Mouse (Mus musculus): ENCODE measurements around the gene Mrpl19. TPM values are rescaled to one million over a fixed set of nuclear protein-coding genes. Genes with fewer than 3 reads are reported as not detected.

The Mrpl19 gene
- total RNA-seq (2022), result 10 to 100 TPM; 32.4 to 41.1 (median 34.5) TPM

DNA sequence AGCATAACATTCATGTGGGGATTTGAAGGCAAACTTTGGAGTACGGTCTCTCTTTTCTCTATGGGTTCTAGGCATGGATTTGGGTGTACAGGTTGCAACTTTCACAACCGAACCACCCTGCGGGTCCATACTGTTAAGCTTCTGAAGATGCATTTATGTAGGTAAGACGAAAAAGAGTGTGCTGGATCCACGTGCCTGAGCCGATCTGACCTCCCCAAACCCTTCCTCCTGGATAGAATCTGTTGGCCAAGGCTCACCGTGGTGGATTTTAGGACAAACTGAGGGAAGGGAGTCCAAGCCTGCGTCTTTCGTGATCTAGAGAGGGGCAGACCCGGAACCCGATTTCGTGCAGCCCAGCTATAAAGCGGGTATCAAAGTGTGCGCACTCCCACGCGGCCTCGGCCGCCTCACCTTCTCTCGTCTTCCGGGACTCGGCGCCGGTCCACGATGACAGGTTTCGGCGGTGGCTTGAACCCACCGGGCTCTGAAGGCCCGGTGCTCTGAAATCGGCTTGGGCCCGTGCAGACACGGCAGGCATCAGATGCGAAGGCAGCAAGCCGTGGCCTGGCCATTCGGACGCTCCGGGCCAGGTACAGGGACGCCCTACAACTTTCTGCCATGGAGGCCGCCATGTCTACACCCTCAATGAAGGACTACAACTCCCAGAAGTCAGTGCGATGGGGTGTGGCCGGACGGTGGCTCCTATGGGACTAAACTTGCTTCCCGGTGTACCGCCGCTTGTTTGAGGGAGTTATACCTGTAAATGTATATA, at the start of gene Mrpl19:
Gene Mrpl19, minus strand, starts transcription at position 663 of the 772 bp plus-strand sequence.
- DNase-seq (ENCODE audit: low spot score in 2 of 2), result peak; percentile 89

DNA sequence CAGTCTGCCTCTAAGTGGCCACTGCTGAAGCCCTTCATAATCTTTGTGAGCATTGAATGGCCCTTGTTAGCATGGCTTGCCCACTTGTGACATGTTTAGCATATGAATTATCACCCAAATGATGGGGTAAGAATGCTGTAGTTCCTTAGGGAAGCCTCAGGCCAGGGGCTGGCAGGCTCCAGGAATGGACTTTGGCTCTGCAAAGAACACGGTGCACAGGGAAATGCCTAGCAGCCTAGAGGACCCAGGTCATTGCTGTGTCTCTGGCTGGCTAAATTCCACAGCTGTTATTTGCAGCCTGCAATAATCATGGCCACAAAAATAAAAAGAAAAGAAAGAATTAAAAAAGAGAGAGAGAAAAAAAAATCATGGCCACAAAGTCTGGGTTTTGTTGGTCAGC, 46.6 kb upstream of the Mrpl19 start:
- DNase-seq (ENCODE audit: low spot score in 2 of 2), result no peak

DNA sequence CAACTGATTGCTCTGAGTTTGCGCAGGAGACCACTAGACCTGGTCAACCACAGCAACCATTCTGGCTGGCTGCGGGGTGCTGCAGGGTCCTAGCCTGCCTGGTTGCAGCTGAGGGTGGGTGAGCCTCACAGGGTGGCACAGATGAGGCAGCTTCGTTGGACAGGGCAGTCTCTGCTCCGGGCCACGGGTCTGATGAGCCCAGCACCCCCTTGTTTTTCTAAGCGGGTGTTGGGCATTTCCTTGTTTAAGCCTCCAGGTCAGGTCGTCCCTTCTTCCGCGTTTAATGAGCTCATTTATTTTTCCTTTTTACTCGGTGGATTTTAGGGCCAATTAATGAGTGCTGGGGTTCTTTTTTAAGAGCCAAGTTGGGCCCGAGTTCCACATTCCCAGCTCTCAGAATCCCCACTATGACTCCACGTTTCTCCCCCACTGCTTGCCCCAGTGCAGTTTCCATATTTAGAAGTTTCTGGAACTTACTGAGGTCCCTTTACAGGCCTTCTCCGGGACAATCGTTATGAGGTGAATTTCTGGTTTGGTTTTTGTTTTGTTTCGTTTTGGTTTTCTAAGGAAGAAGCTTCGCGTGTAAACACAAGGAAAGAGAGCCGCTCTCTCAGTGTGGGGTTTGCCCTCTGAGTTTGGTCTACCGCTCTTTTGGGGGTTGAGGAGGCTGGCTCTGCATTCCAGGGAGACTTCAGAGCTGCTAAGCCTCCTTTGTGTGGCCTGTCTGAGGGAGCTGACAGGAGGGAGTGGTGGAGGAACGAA, 24.5 kb upstream of the Mrpl19 start:
- DNase-seq (ENCODE audit: low spot score in 2 of 2), result peak in 1 of 2 experiments; percentile 35

DNA sequence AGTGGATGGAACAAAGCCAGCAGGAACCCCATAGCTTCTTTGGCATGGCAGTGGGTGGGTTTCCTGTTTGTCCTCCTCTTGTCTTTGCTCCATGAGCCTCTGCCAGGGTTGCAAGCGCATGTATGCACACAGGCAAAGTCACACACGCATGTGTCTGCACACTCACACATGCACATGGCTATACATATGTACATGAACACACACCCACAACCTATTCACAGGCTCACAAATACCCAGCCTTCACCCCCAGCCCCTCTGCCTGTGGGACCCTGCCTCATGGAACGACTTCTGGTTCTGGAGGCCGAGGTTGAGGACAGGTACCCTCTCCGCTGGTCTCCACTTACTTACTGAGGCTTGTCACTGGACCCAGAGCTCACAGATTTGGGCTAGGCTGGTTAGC, 22.6 kb upstream of the Mrpl19 start:
- DNase-seq (ENCODE audit: low spot score in 2 of 2), result no peak

DNA sequence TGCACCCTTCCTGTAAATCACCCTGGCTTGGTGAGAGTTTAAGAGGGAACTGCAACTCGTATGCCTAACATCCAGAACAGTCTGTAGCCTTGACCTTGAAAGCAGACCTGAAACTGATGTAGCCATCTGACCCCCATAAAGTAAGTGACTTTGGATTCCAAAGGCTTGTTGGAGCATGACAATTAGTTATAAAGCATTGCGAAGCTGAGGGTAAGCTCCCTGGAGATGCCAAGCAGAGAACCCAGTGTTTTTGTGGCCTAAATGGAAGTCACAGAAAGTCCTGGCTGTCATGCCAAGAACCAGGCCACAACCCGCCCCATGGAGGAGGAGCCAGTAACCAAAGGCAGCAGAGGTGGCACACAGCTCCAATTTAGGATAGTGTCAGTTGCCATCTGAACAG, 21.8 kb upstream of the Mrpl19 start:
- peak in 1 of 2 experiments; percentile 68 for DNase-seq (ENCODE audit: low spot score in 2 of 2)

DNA sequence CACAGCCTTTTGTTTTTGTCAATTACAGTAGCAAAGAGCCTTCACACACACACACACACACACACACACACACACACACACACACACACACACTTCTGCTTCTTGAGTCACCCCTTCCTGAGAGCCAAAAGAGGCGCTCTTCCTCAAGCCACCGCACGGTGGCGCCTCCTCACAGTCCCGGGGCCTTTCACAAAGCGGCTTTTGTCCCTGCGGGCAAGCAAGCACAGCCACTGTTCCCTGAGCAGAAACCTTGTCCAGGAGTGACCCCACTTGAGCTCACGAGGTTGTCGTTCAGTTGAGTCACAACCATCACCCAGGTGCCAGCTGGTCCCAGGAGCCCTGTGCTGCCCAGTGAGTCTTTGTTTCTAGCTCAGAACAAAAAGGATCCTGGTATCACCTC, 21.3 kb upstream of the Mrpl19 start:
- peak; percentile 67 to 69 for DNase-seq (ENCODE audit: low spot score in 2 of 2)

DNA sequence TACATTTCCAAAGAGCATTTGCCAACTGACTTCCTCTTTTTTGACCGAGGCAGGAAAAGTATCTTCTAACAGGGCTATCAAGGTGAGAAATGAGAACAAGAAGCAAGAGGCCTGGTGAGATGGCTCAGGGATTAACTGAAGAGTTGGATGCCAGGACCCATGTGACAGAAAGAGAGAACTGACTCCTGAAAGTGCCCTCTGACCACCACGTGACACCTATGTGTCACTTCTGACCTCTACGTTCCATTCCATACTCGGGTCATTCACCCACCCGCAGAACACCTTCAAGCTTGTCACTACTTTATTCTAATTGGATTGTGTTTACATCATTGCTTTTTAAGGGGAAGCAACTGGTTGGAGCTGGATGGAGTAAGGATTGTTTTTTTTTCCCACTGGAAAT, 20.8 kb upstream of the Mrpl19 start:
- no peak for DNase-seq (ENCODE audit: low spot score in 2 of 2)

DNA sequence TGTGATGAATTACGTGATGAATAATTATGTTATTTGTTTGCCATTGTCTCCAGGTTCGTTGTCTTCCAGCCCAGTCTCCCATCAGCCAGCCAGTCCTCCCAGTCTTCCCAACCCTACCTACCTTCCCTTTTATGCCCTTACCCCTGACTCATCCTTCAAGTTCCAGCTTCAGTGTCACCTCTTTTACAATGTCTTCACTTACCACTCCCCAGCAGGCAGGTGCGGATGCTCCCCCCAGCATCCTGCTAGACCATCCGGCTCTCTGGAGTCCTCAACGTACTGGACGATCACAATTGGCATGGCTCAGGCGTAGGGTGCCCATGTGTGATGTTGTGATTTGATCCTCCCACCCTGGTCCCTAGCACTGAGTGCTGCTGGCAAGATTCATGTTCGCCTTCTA, 20.4 kb upstream of the Mrpl19 start:
- DNase-seq (ENCODE audit: low spot score in 2 of 2), result no peak

DNA sequence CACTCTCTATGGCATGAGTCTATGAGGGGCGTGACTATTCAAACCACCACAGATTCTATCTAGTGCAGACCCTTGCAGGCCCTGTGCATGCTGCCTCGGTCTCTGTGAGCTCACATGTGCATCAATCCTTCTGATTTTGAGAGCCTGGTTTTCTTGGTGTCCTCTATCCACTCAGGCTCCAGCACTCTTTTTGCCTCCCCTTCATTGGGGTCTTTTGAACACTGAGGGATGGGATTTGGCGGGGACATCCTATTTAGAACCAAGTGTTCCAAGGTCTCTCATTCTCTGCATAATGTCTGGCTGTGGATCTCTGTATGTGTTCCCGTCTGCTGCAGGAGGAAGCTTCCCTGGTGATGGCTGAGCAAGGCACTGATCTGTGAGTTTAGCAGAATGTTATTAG, 13.5 kb upstream of the Mrpl19 start:
- no peak for DNase-seq (ENCODE audit: low spot score in 2 of 2)

DNA sequence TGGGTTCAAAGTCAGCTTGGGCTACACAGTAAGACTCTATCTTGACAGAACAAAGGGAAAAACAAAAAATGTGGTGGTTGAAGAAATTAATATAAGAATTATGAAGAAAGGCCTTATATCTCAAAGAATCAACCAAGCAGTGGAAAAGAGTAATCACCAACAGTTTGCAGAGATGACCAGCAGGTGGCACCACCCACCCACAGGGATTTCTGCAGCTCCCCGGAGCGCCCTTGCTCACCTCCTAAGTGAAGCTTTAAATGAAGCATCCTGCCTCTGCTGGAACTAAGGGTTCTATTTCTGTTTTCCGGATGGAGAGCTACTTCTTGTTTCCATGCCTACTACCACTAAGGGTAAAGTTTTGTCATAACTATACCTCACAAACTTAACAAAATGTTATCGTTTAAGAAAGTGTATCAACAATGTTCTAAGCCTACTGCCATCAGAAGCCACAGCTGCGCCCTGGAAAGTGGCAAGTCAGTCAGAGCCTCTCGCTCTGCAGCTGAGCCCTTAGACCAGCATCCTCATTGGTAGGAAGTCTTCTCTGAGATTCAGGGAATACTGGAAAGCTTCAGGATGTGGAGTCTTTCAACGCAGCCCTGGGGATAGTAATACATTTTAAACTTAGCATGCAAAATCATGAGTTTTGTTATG, 10.3 kb upstream of the Mrpl19 start:
- DNase-seq (ENCODE audit: low spot score in 2 of 2), result peak; percentile 41 to 67

DNA sequence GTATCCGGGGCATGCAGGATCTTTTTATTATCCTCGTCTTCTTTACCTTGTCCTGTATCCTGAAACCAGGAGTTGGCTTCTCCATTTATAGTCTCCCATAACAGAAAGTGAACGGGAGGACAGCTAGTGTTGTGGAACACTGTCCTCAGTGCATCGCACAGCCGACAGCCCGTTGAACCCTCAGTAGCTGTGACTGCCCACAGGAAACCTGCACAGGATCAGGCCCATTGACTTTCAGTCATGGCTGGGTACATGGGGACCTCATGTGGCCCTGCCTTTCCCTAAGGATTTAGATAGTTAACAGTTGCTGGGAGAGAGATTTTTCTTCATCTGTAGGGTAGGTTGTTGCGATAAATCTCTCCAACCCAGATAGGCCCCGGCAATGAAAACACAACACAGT, 6.8 kb upstream of the Mrpl19 start:
- no peak for DNase-seq (ENCODE audit: low spot score in 2 of 2)

DNA sequence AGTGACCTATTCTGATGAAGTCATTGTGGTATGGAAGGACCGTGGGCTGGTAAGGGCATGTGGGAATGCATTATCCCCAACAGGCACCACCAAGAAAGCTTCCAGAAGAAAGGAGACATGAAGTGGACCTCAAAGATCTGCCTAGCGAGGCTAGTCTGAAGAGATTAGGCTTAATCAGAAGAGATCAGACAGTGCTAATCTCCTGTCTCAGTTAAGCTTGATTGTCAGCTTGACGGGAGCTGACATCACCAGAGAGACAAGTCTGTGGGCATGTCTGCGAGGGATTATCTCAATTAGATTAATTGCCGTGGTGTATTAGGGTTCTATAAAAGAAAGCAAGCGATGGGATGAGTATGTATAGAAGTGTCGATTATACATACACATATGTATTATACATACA, 5.4 kb upstream of the Mrpl19 start:
- no peak for DNase-seq (ENCODE audit: low spot score in 2 of 2)

DNA sequence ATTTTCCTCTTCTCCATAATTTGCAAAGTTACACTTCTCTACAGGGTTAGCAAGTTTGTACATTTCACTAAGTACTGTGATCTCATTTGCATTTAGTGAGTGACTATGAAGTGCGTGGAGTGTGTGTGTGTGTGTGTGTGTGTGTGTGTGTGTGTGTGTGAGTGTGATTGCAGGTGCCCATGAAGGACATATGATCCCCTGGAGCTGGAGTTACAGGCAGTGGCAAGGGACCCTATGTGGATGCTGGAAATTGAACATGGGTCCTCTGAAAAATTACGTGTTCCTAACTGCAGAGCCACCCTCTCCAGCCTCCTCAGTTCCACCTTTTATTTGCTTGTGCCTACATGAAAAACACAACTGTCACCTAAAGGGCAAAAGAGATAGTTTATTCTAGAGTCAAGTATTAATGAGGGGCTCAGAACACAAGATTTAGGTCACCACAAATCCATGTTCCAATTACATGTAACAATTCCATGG, 348 bp upstream of the Mrpl19 start:
- DNase-seq (ENCODE audit: low spot score in 2 of 2), result no peak

DNA sequence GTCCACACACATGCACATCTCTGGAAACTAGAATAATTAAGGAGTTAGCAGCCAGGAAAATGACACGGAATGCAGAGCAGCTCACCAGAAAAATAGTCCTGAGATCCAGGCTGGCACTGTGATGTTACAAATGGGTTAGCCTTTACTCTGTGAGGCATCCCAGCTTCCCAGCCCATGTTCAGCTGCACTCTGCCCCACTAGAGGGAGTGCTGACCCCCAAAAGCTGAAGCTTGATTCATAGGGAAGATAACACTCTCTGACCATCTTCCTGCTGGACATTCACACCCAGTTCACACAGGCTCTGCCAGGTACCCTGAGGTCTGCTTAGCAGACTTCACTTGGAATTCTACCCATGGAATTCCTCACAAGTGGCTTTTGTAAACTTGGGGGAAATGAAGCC, 5.5 kb downstream of the Mrpl19 start:
- DNase-seq (ENCODE audit: low spot score in 2 of 2), result no peak

DNA sequence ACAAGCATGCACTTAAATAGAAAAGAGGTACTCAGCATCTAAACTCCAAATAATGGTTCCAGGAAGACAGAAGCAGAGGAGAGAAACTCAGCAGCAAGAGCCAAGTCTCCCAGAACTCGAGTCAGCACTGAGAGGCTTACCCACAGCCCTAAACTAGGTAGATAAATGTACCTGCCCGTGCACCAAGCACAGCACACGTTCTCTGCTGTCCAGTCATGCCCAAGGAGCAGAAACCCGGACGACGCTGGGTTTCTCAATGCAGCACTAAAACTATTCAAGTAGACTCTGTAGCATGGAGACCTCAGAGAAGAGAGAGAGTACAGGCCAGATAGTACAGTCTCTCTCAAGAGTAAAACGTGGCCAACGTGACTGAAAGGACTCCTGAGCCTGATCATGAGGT, 5.9 kb downstream of the Mrpl19 start:
- no peak for DNase-seq (ENCODE audit: low spot score in 2 of 2)

DNA sequence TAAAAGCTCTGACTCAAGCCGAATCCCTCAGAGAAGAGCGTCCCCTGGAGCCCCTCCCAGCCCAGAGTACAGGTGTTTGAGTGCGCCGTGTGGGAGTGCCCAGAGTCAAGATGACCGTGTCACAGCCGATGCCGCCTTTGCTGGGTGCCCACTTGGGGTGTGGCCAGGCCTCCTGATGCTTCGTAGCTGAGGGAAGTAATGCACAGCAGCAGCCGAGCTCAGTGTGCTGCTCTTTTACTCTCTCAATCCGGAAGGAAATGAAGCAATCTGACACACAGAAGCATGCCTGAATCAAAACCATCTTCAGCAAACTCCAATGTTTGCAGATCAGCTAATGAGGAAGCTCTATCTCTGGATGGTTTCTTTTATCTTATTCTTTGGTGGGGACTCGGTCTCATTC, 7.8 kb downstream of the Mrpl19 start:
- no peak for DNase-seq (ENCODE audit: low spot score in 2 of 2)

DNA sequence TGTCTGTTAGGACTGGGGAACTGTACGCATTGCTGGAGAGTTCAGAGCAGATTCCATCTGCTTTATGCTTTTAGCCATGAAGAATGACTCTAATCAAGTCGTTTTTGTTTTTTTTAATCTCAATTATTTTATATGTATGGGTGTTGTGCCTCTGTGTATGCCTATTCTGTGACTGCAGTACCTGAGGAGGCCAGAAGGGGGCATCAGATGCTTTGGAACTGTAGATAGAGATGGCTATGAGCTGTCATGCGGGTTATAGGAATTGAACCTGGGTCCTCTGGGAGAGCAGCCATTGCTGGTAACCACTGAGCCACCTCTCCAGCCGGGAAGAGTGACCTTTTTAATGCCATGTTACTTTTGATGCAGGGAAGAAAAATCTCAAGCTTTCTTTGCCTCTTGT, 9.4 kb downstream of the Mrpl19 start:
- DNase-seq (ENCODE audit: low spot score in 2 of 2), result no peak

DNA sequence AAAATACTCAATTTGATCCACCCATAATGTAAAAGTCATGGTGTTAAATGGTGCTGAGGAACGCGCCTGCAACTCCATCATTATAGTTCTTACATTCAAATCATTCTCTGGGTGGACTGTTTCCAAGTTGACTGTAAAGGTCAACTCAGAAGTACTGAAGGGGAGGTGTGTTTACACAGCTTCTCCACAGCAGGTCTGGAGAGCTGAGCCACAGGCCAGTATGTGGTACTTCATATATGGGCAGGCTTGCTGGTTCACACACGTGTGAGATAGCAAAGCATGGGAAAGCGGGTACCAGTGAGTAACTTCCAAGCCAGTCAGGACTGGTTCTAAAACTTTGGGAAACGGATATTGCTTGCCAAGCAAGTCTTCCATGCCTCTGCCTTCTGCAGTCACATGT, 10.6 kb downstream of the Mrpl19 start:
- DNase-seq (ENCODE audit: low spot score in 2 of 2), result no peak

DNA sequence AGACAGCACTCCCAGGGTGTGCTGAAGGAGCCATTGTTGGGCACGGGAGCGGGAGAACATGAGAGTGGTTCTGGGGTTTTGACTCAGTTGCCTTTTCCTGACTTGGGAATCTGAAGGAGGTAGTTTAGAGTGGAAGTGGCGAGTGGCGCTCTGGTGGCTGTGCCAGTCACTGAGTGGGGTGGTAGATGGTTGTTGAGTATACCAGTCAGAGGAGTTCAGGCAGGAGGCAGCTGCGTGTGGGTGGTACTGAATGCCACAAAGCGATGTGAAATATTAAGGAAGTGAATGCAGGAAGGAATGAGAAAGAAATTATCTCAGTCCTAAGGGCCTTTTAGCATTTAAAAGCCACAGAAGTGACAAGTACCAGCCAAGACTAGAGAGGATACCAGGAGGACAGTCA, 18.9 kb downstream of the Mrpl19 start:
- no peak for DNase-seq (ENCODE audit: low spot score in 2 of 2)

DNA sequence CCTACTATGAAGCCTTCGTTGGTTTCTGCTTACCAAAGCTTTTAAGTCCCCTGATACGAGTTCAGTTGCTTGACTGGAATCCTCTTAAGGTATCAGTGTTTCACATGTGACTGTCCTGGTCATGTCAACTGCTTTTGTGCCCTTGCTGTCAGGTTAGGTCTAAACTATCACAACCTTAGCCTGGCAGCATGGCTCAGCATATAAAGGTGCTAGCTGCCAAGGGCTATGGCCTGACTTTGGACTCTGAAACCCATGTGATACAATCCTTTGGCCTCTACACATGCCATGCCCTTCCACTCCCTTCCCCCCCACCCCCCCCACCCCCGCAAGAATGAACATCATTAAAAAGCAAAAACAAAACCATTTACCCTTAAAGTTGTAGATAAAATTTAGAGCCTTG, 21.3 kb downstream of the Mrpl19 start:
- no peak for DNase-seq (ENCODE audit: low spot score in 2 of 2)

DNA sequence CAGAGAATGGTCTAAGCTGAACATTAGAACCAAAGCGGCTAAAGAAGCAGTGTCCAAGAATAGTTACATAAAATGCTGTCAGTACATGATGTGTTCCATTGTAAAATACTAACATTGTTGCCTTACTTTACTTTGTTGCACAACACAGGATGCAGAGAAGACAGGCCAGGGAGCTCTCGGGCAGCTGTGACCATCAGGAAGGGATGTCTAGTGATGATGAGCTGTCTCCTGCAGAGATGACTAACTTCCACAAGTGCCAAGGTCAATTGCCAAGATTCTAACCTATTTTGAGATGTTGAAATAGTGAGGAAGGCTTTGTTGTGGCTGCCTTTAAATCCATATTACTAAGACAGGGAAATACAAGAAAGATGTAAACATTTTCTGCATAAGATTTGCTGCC, 22.5 kb downstream of the Mrpl19 start:
- DNase-seq (ENCODE audit: low spot score in 2 of 2), result no peak

DNA sequence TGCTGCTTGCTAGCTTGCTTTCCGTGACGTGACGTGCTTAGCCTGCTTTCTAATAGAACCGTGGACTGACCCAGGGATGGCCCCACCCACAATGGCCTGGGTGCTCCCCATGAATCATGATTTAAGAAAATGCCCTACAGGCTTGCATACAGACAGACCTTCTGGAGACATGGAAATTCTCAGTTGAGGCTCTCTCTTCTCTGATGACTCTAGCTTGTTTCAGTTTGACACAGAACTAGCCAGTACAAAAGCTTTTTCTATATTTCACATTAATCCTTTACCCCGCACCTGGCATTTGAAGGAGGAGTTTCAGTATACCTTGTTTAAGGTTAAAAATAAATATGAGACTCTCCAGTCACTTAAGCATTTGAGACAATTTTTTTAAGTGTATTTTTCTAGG, 24.0 kb downstream of the Mrpl19 start:
- no peak for DNase-seq (ENCODE audit: low spot score in 2 of 2)
